Mouse (Mus musculus) CH12.LX (cell line): ENCODE measurements around the gene Cd69. TPM values are rescaled to one million over a fixed set of nuclear protein-coding genes. Genes with fewer than 3 reads are reported as not detected.

Experiments
- DNase-seq: peaks from one replicate; pipeline ENCODE4 v3.0.0-alpha.2; 2013; ENCODE audit errors: extremely low read depth
- H3K27ac ChIP-seq: 2 replicates; pipeline ENCODE4 v1.5.1; 2012; ENCODE audit warnings: low read depth, mild to moderate bottlenecking, control low read depth, moderate library complexity; ENCODE audit not compliant: insufficient read depth
- H3K27me3 ChIP-seq: replicated peaks from 2 replicates; pipeline ENCODE3; 2012; ENCODE audit warnings: inconsistent platforms
- H3K36me3 ChIP-seq, 2 experiments: replicated peaks in 1 of 2; 2 replicates each; pipeline versions ENCODE3 to v1.6.1; 2012; ENCODE audit warnings: inconsistent platforms in 1 of 2, low read length in 1 of 2, mild to moderate bottlenecking in 1 of 2, mixed read lengths in 1 of 2, moderate library complexity in 1 of 2; ENCODE audit not compliant: control insufficient read depth in 1 of 2, insufficient read depth in 1 of 2
- H3K4me1 ChIP-seq, 2 experiments: 2 replicates each; pipeline ENCODE4 v1.6.1; 2012; ENCODE audit warnings: inconsistent platforms in 1 of 2, moderate library complexity in 1 of 2; ENCODE audit not compliant: insufficient read depth in 2 of 2, control insufficient read depth in 1 of 2
- H3K4me2 ChIP-seq: 2 replicates; pipeline ENCODE4 v1.6.1; 2012; ENCODE audit warnings: low read depth, mild to moderate bottlenecking, control low read depth; ENCODE audit not compliant: poor library complexity, insufficient read depth, severe bottlenecking
- H3K4me3 ChIP-seq, 3 experiments: fragments of 150-350 bp in 1 of 3; sonication (generic) in 1 of 3; replicated peaks in 1 of 3; 2 replicates each; pipeline versions ENCODE3 to v1.5.1; 2011 to 2012; ENCODE audit warnings: low read depth in 2 of 3, low read length in 2 of 3, mild to moderate bottlenecking in 2 of 3, moderate library complexity in 2 of 3, control low read depth in 1 of 3, improper control_type of control experiment in 1 of 3, inconsistent platforms in 1 of 3, mixed read lengths in 1 of 3; ENCODE audit not compliant: poor library complexity in 1 of 3
- H3K79me2 ChIP-seq: replicated peaks from 2 replicates; pipeline ENCODE4 v1.6.1; 2012; ENCODE audit warnings: mild to moderate bottlenecking, moderate library complexity; ENCODE audit not compliant: control insufficient read depth, poor library complexity, insufficient read depth, severe bottlenecking; ENCODE audit errors: extremely low read depth
- H3K9ac ChIP-seq: 2 replicates; pipeline ENCODE4 v1.6.1; 2012; ENCODE audit warnings: low read depth, mild to moderate bottlenecking, control low read depth, moderate library complexity; ENCODE audit not compliant: insufficient read depth
- H3K9me3 ChIP-seq: replicated peaks from 2 replicates; pipeline ENCODE3; 2012; ENCODE audit warnings: low read length, inconsistent platforms, mixed read lengths
- BHLHE40 ChIP-seq: IDR thresholded peaks from 2 replicates; pipeline ENCODE4 v1.6.1; 2011; ENCODE audit warnings: mild to moderate bottlenecking, low read depth, low read length, improper control_type of control experiment
- CHD1 ChIP-seq: IDR thresholded peaks from 2 replicates; pipeline ENCODE4 v1.6.1; 2012; ENCODE audit warnings: low read depth, low read length, improper control_type of control experiment, inconsistent platforms
- CHD2 ChIP-seq: IDR thresholded peaks from 2 replicates; pipeline ENCODE4 v1.6.1; 2011; ENCODE audit warnings: low read length, improper control_type of control experiment
- CTCF ChIP-seq, 2 experiments: IDR thresholded peaks in 1 of 2; conservative IDR thresholded peaks in 1 of 2; 2 replicates each; pipeline ENCODE4 v1.5.1; 2011 to 2012; ENCODE audit warnings: low read depth in 2 of 2, low read length in 2 of 2, improper control_type of control experiment in 1 of 2, inconsistent platforms in 1 of 2, mild to moderate bottlenecking in 1 of 2, moderate library complexity in 1 of 2
- E2F4 ChIP-seq: IDR thresholded peaks from 2 replicates; pipeline ENCODE4 v1.6.1; 2011; ENCODE audit warnings: low read depth, low read length, improper control_type of control experiment; ENCODE audit not compliant: insufficient replicate concordance
- ELF1 ChIP-seq: IDR thresholded peaks from 2 replicates; pipeline ENCODE4 v1.6.1; 2014; ENCODE audit warnings: low read depth, mild to moderate bottlenecking, inconsistent platforms, low read length, improper control_type of control experiment
- EP300 ChIP-seq: IDR thresholded peaks from 2 replicates; pipeline ENCODE4 v1.6.1; 2011; ENCODE audit warnings: low read length, improper control_type of control experiment
- ETS1 ChIP-seq: conservative IDR thresholded peaks from 2 replicates; pipeline ENCODE4 v1.6.1; 2012; ENCODE audit warnings: low read depth, mild to moderate bottlenecking, inconsistent platforms, low read length, improper control_type of control experiment, moderate library complexity
- GABPA ChIP-seq: IDR thresholded peaks from 2 replicates; pipeline ENCODE4 v1.6.1; 2012; ENCODE audit warnings: low read depth, low read length, improper control_type of control experiment, inconsistent platforms; ENCODE audit not compliant: insufficient replicate concordance
- HCFC1 ChIP-seq: IDR thresholded peaks from 2 replicates; pipeline ENCODE4 v1.6.1; 2012; ENCODE audit warnings: low read depth, mild to moderate bottlenecking, inconsistent platforms, low read length, improper control_type of control experiment
- IRF4 ChIP-seq: IDR thresholded peaks from 2 replicates; pipeline ENCODE4 v1.6.1; 2014; ENCODE audit warnings: low read depth, mild to moderate bottlenecking, inconsistent platforms, low read length, improper control_type of control experiment
- JUN ChIP-seq: IDR thresholded peaks from 2 replicates; pipeline ENCODE4 v1.6.1; 2011; ENCODE audit warnings: low read depth, mild to moderate bottlenecking, low read length, improper control_type of control experiment, moderate library complexity; ENCODE audit not compliant: insufficient read depth
- JUND ChIP-seq: conservative IDR thresholded peaks from 2 replicates; pipeline ENCODE4 v1.6.1; 2011; ENCODE audit warnings: low read depth, low read length, improper control_type of control experiment
- KAT2A ChIP-seq: IDR thresholded peaks from 2 replicates; pipeline ENCODE4 v1.6.1; 2012; ENCODE audit warnings: low read length, improper control_type of control experiment, inconsistent platforms; ENCODE audit not compliant: insufficient replicate concordance
- MAFK ChIP-seq: IDR thresholded peaks from 2 replicates; pipeline ENCODE4 v1.6.1; 2011; ENCODE audit warnings: low read length, improper control_type of control experiment; ENCODE audit not compliant: insufficient replicate concordance
- MAX ChIP-seq: IDR thresholded peaks from 2 replicates; pipeline ENCODE4 v1.6.1; 2011; ENCODE audit warnings: low read length, improper control_type of control experiment
- MAZ ChIP-seq: IDR thresholded peaks from 2 replicates; pipeline ENCODE4 v1.6.1; 2012; ENCODE audit warnings: low read depth, mild to moderate bottlenecking, inconsistent platforms, low read length, improper control_type of control experiment, moderate library complexity
- MEF2A ChIP-seq: IDR thresholded peaks from 2 replicates; pipeline ENCODE4 v1.6.1; 2014; ENCODE audit warnings: low read depth, mild to moderate bottlenecking, inconsistent platforms, low read length, improper control_type of control experiment, borderline replicate concordance
- MXI1 ChIP-seq: IDR thresholded peaks from 2 replicates; pipeline ENCODE4 v1.6.1; 2011; ENCODE audit warnings: mild to moderate bottlenecking, low read depth, low read length, improper control_type of control experiment
- MYC ChIP-seq: IDR thresholded peaks from 2 replicates; pipeline ENCODE4 v1.6.1; 2011; ENCODE audit warnings: low read depth, mild to moderate bottlenecking, improper control_type of control experiment, low read length
- NELFE ChIP-seq: IDR thresholded peaks from 2 replicates; pipeline ENCODE4 v1.6.1; 2011; ENCODE audit warnings: low read depth, low read length, improper control_type of control experiment
- NRF1 ChIP-seq: IDR thresholded peaks from 2 replicates; pipeline ENCODE4 v1.6.1; 2014; ENCODE audit warnings: low read depth, mild to moderate bottlenecking, inconsistent platforms, low read length, improper control_type of control experiment, moderate library complexity
- PAX5 ChIP-seq: IDR thresholded peaks from 2 replicates; pipeline ENCODE4 v1.6.1; 2012; ENCODE audit warnings: low read length, inconsistent platforms, mixed read lengths
- POLR2A ChIP-seq: IDR thresholded peaks from 2 replicates; pipeline ENCODE4 v1.6.1; 2011; ENCODE audit warnings: low read depth, mild to moderate bottlenecking, improper control_type of control experiment, low read length
- POLR2AphosphoS2 ChIP-seq: IDR thresholded peaks from 2 replicates; pipeline ENCODE4 v1.6.1; 2011; ENCODE audit warnings: low read depth, low read length, improper control_type of control experiment
- RAD21 ChIP-seq: IDR thresholded peaks from 2 replicates; pipeline ENCODE4 v1.6.1; 2011; ENCODE audit warnings: low read depth, mild to moderate bottlenecking, low read length, improper control_type of control experiment, moderate library complexity
- RCOR1 ChIP-seq: conservative IDR thresholded peaks from 2 replicates; pipeline ENCODE4 v1.6.1; 2012; ENCODE audit warnings: low read depth, mild to moderate bottlenecking, inconsistent platforms, low read length, improper control_type of control experiment
- SIN3A ChIP-seq: IDR thresholded peaks from 2 replicates; pipeline ENCODE4 v1.6.1; 2012; ENCODE audit warnings: low read length, improper control_type of control experiment, inconsistent platforms
- SMC3 ChIP-seq: IDR thresholded peaks from 2 replicates; pipeline ENCODE4 v1.6.1; 2011; ENCODE audit warnings: low read depth, low read length, improper control_type of control experiment
- TBP ChIP-seq: conservative IDR thresholded peaks from 2 replicates; pipeline ENCODE4 v1.6.1; 2011; ENCODE audit warnings: low read depth, low read length, improper control_type of control experiment
- TCF12 ChIP-seq: IDR thresholded peaks from 2 replicates; pipeline ENCODE4 v1.6.1; 2014; ENCODE audit warnings: low read depth, mild to moderate bottlenecking, inconsistent platforms, low read length, improper control_type of control experiment
- UBTF ChIP-seq: IDR thresholded peaks from 2 replicates; pipeline ENCODE4 v1.6.1; 2012; ENCODE audit warnings: low read depth, mild to moderate bottlenecking, inconsistent platforms, low read length, improper control_type of control experiment, moderate library complexity
- USF1 ChIP-seq: IDR thresholded peaks from 2 replicates; pipeline ENCODE4 v1.6.1; 2014; ENCODE audit warnings: low read depth, mild to moderate bottlenecking, inconsistent platforms, low read length, improper control_type of control experiment
- USF2 ChIP-seq: conservative IDR thresholded peaks from 2 replicates; pipeline ENCODE4 v1.6.1; 2011; ENCODE audit warnings: low read depth, low read length, improper control_type of control experiment
- ZC3H11A ChIP-seq: IDR thresholded peaks from 2 replicates; pipeline ENCODE4 v1.6.1; 2012; ENCODE audit warnings: low read depth, mild to moderate bottlenecking, inconsistent platforms, low read length, improper control_type of control experiment
- ZKSCAN1 ChIP-seq: IDR thresholded peaks from 2 replicates; pipeline ENCODE4 v1.6.1; 2012; ENCODE audit warnings: low read depth, inconsistent platforms, low read length, improper control_type of control experiment, borderline replicate concordance
- ZMIZ1 ChIP-seq: IDR thresholded peaks from 2 replicates; pipeline ENCODE4 v1.6.1; 2012; ENCODE audit warnings: low read depth, mild to moderate bottlenecking, inconsistent platforms, low read length, improper control_type of control experiment
- ZNF384 ChIP-seq: IDR thresholded peaks from 2 replicates; pipeline ENCODE4 v1.6.1; 2012; ENCODE audit warnings: low read depth, low read length, improper control_type of control experiment, inconsistent platforms
- dilution Hi-C: fragments of 300-500 bp; cut with MboI; formaldehyde crosslinking; loops from 2 replicates; pipeline ENCODE4 v1.14.3; 2020; ENCODE audit warnings: low sequenced_read_pairs; ENCODE audit not compliant: extremely low pct_unique_long_range_greater_than_20kb, extremely low pct_ligation_motif_present
- in situ Hi-C: fragments of 300-500 bp; cut with MboI; formaldehyde crosslinking; loops from 3 replicates; pipeline ENCODE4 v1.14.3; 2019; ENCODE audit warnings: low sequenced_read_pairs, low pct_ligation_motif_present, low pct_unique_long_range_greater_than_20kb, mixed read lengths
- polyA plus RNA-seq: library from polyadenylated mRNA; unstranded; fragments of >175 nt; gene quantifications from 2 replicates; pipeline ENCODE4 v1.2.1, GENCODE M21; 2012; ENCODE audit warnings: low read depth; ENCODE audit not compliant: insufficient read length
- total RNA-seq, 2 experiments: library from RNA; depleted of rRNA; stranded (reverse); fragments of 300-350 nt in 1 of 2; fragments of >200 nt in 1 of 2; gene quantifications; 2 replicates each; pipeline ENCODE4 v1.2.3; 2012 to 2014

Gene Cd69
- total and polyA plus RNA-seq, 3 experiments, result 71.2 to 229 (median 132) TPM

GRCm38 (mm10) chr6:129266438-129267022 is 8.7 kb downstream of the Cd69 start:
- Histone ChIP-seq H3K4me2 (no peak overlapping the region), H3K27ac (peak overlapping the region; percentile 41; the same call in 1 of the 2 replicates), H3K9me3 (no peaks in the 10 kb centered on the region), H3K4me3 (no peak overlapping the region), H3K36me3 (peaks cover 37 to 47% of the 10 kb centered on the region in 2 experiments), H3K9ac (no peak overlapping the region), H3K79me2 (peaks cover 34% of the 10 kb centered on the region), H3K27me3 (no peaks in the 10 kb centered on the region), H3K4me1 (peaks cover 20 to 64% of the 10 kb centered on the region in 2 experiments)
- in situ Hi-C loops, result loop anchor here (5.0 to 25.0 kb wide), 2 partner anchors 51 to 271 kb away; partner anchors contain the start of gene Gabarapl1
- TF ChIP-seq ZC3H11A (no peak), MXI1 (no peak), USF2 (0 out of 2 replicates have a peak, but pooled peaks have one; percentile 36), TBP (0 out of 2 replicates have a peak, but pooled peaks have one; percentile 30), NRF1 (no peak), CTCF (conservative IDR thresholded peaks at IDR 0.05 in 1 of 2, IDR thresholded peaks at IDR 0.05 in 1 of 2; ENCODE audit: low read depth in 2 of 2, low read length in 2 of 2) (no peak), E2F4 (no peak), POLR2AphosphoS2 (peak; percentile 97), CHD1 (no peak), MAZ (no peak), JUN (no peak), USF1 (no peak), PAX5 (no peak), ELF1 (no peak), CHD2 (peak; percentile 87), MAX (no peak), IRF4 (no peak), TCF12 (no peak), SMC3 (no peak), ETS1 (peak; percentile 3; the same call in 1 of the 2 replicates), ZNF384 (no peak), NELFE (no peak; the same call in 1 of the 2 replicates), UBTF (no peak), RAD21 (no peak; the same call in 1 of the 2 replicates), MYC (no peak), MEF2A (no peak), POLR2A (peak; percentile 44), SIN3A (no peak; the same call in 1 of the 2 replicates), KAT2A (no peak), RCOR1 (0 out of 2 replicates have a peak, but pooled peaks have one; percentile 38), ZKSCAN1 (no peak), GABPA (no peak), JUND (no peak), HCFC1 (no peak; the same call in 1 of the 2 replicates), ZMIZ1 (peak; percentile 78; the same call in 1 of the 2 replicates), EP300 (no peak), MAFK (no peak), BHLHE40 (no peak)
- no peak for DNase-seq
- dilution Hi-C loops, result no loop called here
